Mouse (Mus musculus): ENCODE data around the gene 1810055G02Rik. TPM values are rescaled to one million over a fixed set of nuclear protein-coding genes. Genes with fewer than 3 reads are reported as not detected.

The 1810055G02Rik gene
- total and polyA plus RNA-seq, 3 experiments: 22.4 to 32.3 TPM; not detected in 1

DNA sequence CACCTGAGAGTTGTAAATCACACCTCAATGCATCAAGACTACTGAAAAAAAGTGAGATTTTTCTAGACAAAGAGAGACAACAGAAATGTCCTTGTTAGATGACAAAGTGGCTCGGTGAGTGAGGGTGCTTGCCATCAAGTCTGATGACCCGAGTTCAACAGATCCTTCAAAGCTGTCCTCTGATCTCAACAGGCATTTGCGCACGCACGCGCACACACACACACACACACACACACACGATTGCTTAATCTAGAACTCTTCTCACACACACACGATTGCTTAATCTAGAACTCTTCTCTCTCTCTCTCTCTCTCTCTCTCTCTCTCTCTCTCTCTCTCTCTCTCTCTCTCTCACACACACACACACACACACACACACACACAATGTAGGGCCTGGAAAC is 12.1 kb upstream of the 1810055G02Rik start:
- H3K27me3 ChIP-seq (ENCODE audit: control insufficient read depth in 1 of 2, insufficient read depth in 2 of 2, low read length in 2 of 2): no peaks in the 10 kb centered on the region
- H3K79me2 ChIP-seq (ENCODE audit: control insufficient read depth, insufficient read depth, low read length, poor library complexity): no peaks in the 10 kb centered on the region
- H3K27ac ChIP-seq (ENCODE audit: control insufficient read depth, low read depth, low read length): no peak overlapping the region
- no peak for TF ChIP-seq ELF1 (IDR thresholded peaks at IDR 0.05; ENCODE audit: low read depth, low read length)
- no peak for TF ChIP-seq MXI1 (IDR thresholded peaks at IDR 0.05; ENCODE audit: low read depth, low read length)
- TF ChIP-seq BHLHE40 (IDR thresholded peaks at IDR 0.05; ENCODE audit: borderline replicate concordance, low read depth, low read length): no peak
- no peak for TF ChIP-seq USF2 (IDR thresholded peaks at IDR 0.05; ENCODE audit: borderline replicate concordance in 1 of 2, insufficient read depth in 1 of 2, low read depth in 1 of 2, low read length in 2 of 2)
- no peak for TF ChIP-seq ETS1 (IDR thresholded peaks at IDR 0.05; ENCODE audit: low read depth, low read length)
- no peak for TF ChIP-seq ZKSCAN1 (IDR thresholded peaks at IDR 0.05; ENCODE audit: low read depth, low read length)
- no peak for TF ChIP-seq E2F4 (IDR thresholded peaks at IDR 0.05; ENCODE audit: borderline replicate concordance, low read depth, low read length)
- no peak for TF ChIP-seq CTCF (IDR thresholded peaks at IDR 0.05 in 2 of 3, conservative IDR thresholded peaks at IDR 0.05 in 1 of 3; ENCODE audit: control insufficient read depth in 1 of 3, insufficient read depth in 1 of 3, low read depth in 2 of 3, low read length in 3 of 3, poor library complexity in 1 of 3, severe bottlenecking in 1 of 3)
- no peak for TF ChIP-seq CHD1 (IDR thresholded peaks at IDR 0.05; ENCODE audit: low read depth, low read length)
- TF ChIP-seq USF1 (IDR thresholded peaks at IDR 0.05; ENCODE audit: low read depth, low read length): no peak
- TF ChIP-seq EP300 (IDR thresholded peaks at IDR 0.05; ENCODE audit: low read depth in 1 of 2, low read length in 2 of 2): no peak
- TF ChIP-seq MAZ (IDR thresholded peaks at IDR 0.05; ENCODE audit: low read depth, low read length): no peak
- no peak for TF ChIP-seq MAFK (IDR thresholded peaks at IDR 0.05; ENCODE audit: borderline replicate concordance, low read depth, low read length)
- TF ChIP-seq UBTF (IDR thresholded peaks at IDR 0.05; ENCODE audit: borderline replicate concordance, insufficient read depth, low read depth, low read length): no peak
- no peak for TF ChIP-seq POLR2AphosphoS5 (IDR thresholded peaks at IDR 0.05; ENCODE audit: borderline replicate concordance, low read depth, low read length)
- no peak for TF ChIP-seq MAX (IDR thresholded peaks at IDR 0.05; ENCODE audit: low read length)
- no peak for TF ChIP-seq MYC (IDR thresholded peaks at IDR 0.05; ENCODE audit: low read depth, low read length)
- TF ChIP-seq RAD21 (IDR thresholded peaks at IDR 0.05; ENCODE audit: low read depth, low read length): no peak
- TF ChIP-seq ZNF384 (IDR thresholded peaks at IDR 0.05; ENCODE audit: low read depth, low read length): no peak
- DNase-seq (ENCODE audit: low read depth, low spot score): no peak
- H3K4me1 ChIP-seq (ENCODE audit: control insufficient read depth in 1 of 2, insufficient read depth in 2 of 2, low read length in 2 of 2): no peaks in the 10 kb centered on the region
- H3K9ac ChIP-seq (ENCODE audit: control insufficient read depth, low read depth, low read length, poor library complexity, severe bottlenecking): no peak overlapping the region
- H3K4me3 ChIP-seq (ENCODE audit: control insufficient read depth in 1 of 2, insufficient read depth in 1 of 2, low read depth in 2 of 2, low read length in 2 of 2): no peak overlapping the region
- no peaks in the 10 kb centered on the region for H3K9me3 ChIP-seq (replicated peaks; ENCODE audit: insufficient read depth, low read length)
- no peaks in the 10 kb centered on the region; a peak in 1 of 4 replicates for H3K36me3 ChIP-seq (ENCODE audit: control insufficient read depth in 1 of 2, insufficient read depth in 2 of 2, low read length in 2 of 2)

- TF ChIP-seq ZMIZ1 (IDR thresholded peaks at IDR 0.05; ENCODE audit: low read depth, low read length) (no peak), CHD1 (IDR thresholded peaks at IDR 0.05; ENCODE audit: low read depth, low read length) (no peak), USF1 (IDR thresholded peaks at IDR 0.05; ENCODE audit: low read depth, low read length) (no peak), ZNF384 (IDR thresholded peaks at IDR 0.05; ENCODE audit: low read depth, low read length) (no peak), ELF1 (IDR thresholded peaks at IDR 0.05; ENCODE audit: low read depth, low read length) (no peak), CTCF (IDR thresholded peaks at IDR 0.05 in 2 of 3, conservative IDR thresholded peaks at IDR 0.05 in 1 of 3; ENCODE audit: control insufficient read depth in 1 of 3, insufficient read depth in 1 of 3, low read depth in 2 of 3, low read length in 3 of 3, poor library complexity in 1 of 3, severe bottlenecking in 1 of 3) (no peak), SMC3 (IDR thresholded peaks at IDR 0.05; ENCODE audit: low read depth, low read length) (no peak), HCFC1 (IDR thresholded peaks at IDR 0.05; ENCODE audit: low read depth, low read length) (no peak), POLR2AphosphoS2 (IDR thresholded peaks at IDR 0.05; ENCODE audit: low read length) (no peak), ZKSCAN1 (IDR thresholded peaks at IDR 0.05; ENCODE audit: low read depth, low read length) (no peak), MAFK (IDR thresholded peaks at IDR 0.05; ENCODE audit: borderline replicate concordance, low read depth, low read length) (no peak)
- Histone ChIP-seq H3K79me2 (ENCODE audit: control insufficient read depth, insufficient read depth, low read length, poor library complexity) (no peaks in the 10 kb centered on the region), H3K27ac (ENCODE audit: control insufficient read depth, low read depth, low read length) (no peak overlapping the region), H3K27me3 (ENCODE audit: control insufficient read depth in 1 of 2, insufficient read depth in 2 of 2, low read length in 2 of 2) (no peaks in the 10 kb centered on the region), H3K9me3 (replicated peaks; ENCODE audit: insufficient read depth, low read length) (no peaks in the 10 kb centered on the region), H3K9ac (ENCODE audit: control insufficient read depth, low read depth, low read length, poor library complexity, severe bottlenecking) (no peak overlapping the region), H3K4me1 (ENCODE audit: control insufficient read depth in 1 of 2, insufficient read depth in 2 of 2, low read length in 2 of 2) (no peaks in the 10 kb centered on the region), H3K4me3 (ENCODE audit: control insufficient read depth in 1 of 2, insufficient read depth in 1 of 2, low read depth in 2 of 2, low read length in 2 of 2) (no peak overlapping the region), H3K36me3 (ENCODE audit: control insufficient read depth in 1 of 2, insufficient read depth in 2 of 2, low read length in 2 of 2) (no peaks in the 10 kb centered on the region; a peak in 1 of 4 replicates)
- no peak for DNase-seq (ENCODE audit: low read depth, low spot score)
Observed at GRCm38 (mm10) chr19:3698035-3698434, 10.1 kb upstream of the 1810055G02Rik start.
